Mouse (Mus musculus) small intestine, adult 2 months (tissue): Measurements from ENCODE around the gene Gm20521. TPM values are rescaled to one million over a fixed set of nuclear protein-coding genes. Genes with fewer than 3 reads are reported as not detected.

Experiments used
- H3K27ac ChIP-seq: fragments of 200-500 bp; 2 replicates; pipeline ENCODE4 v1.5.1; 2012; ENCODE audit warnings: low read depth, low read length, control low read depth, inconsistent platforms; ENCODE audit not compliant: insufficient read depth
- H3K27me3 ChIP-seq: fragments of 200-500 bp; 2 replicates; pipeline ENCODE4 v1.6.1; 2012; ENCODE audit warnings: mild to moderate bottlenecking, moderate library complexity, low read length, inconsistent platforms; ENCODE audit not compliant: control insufficient read depth, insufficient read depth
- H3K36me3 ChIP-seq: fragments of 200-500 bp; 2 replicates; pipeline ENCODE4 v1.6.1; 2012; ENCODE audit warnings: mild to moderate bottlenecking, low read length, control low read depth, inconsistent platforms; ENCODE audit not compliant: control insufficient read depth, insufficient read depth
- H3K4me1 ChIP-seq: fragments of 200-500 bp; 2 replicates; pipeline ENCODE4 v1.6.1; 2012; ENCODE audit warnings: low read length, inconsistent platforms, mixed read lengths; ENCODE audit not compliant: control insufficient read depth, insufficient read depth, insufficient read length
- H3K4me3 ChIP-seq: fragments of 200-500 bp; 2 replicates; pipeline ENCODE4 v1.5.1; 2012; ENCODE audit warnings: low read depth, mild to moderate bottlenecking, control low read depth, inconsistent platforms, low read length, moderate library complexity
- CTCF ChIP-seq: fragments of 200-500 bp; IDR thresholded peaks from 2 replicates; pipeline ENCODE4 v1.5.1; 2012; ENCODE audit warnings: low read depth, mild to moderate bottlenecking, control low read depth, inconsistent platforms, low read length, moderate library complexity, mixed read lengths; ENCODE audit not compliant: insufficient replicate concordance, insufficient read length; ENCODE audit errors: extremely low read depth
- POLR2A ChIP-seq: fragments of 200-500 bp; IDR thresholded peaks from 2 replicates; pipeline ENCODE4 v1.6.1; 2012; ENCODE audit warnings: low read depth, mild to moderate bottlenecking, control low read depth, inconsistent platforms, low read length, moderate library complexity
- whole genome bisulfite sequencing: fragments of 180-500 bp; shearing (Covaris S2); methylation state at CpG from one replicate; pipeline ENCODE4 v1.1.7; 2018; 5-methylcytosine and 5-hydroxymethylcytosine counted together
- polyA plus RNA-seq: library from polyadenylated mRNA; depleted of rRNA; stranded (reverse); fragments of >200 nt; gene quantifications from 2 replicates; pipeline ENCODE4 v1.2.3, GENCODE M21; 2012

Gene Gm20521
- polyA plus RNA-seq, 1 experiment = 12.4 TPM

- no peaks in the 10 kb centered on the region for H3K36me3 ChIP-seq
- WGBS = 72% methylated on average over 3 of the region's 3 CpGs
- H3K27ac ChIP-seq = no peak overlapping the region
- H3K27me3 ChIP-seq = no peaks in the 10 kb centered on the region
- H3K4me1 ChIP-seq = peaks cover 10% of the 10 kb centered on the region; the same call in 1 of the 2 replicates
- TF ChIP-seq POLR2A (no peak), CTCF (no peak)
- no peak overlapping the region for H3K4me3 ChIP-seq
Observed at GRCm38 (mm10) chr14:54874165-54874564, 9.1 kb upstream of the Gm20521 start.

DNA sequence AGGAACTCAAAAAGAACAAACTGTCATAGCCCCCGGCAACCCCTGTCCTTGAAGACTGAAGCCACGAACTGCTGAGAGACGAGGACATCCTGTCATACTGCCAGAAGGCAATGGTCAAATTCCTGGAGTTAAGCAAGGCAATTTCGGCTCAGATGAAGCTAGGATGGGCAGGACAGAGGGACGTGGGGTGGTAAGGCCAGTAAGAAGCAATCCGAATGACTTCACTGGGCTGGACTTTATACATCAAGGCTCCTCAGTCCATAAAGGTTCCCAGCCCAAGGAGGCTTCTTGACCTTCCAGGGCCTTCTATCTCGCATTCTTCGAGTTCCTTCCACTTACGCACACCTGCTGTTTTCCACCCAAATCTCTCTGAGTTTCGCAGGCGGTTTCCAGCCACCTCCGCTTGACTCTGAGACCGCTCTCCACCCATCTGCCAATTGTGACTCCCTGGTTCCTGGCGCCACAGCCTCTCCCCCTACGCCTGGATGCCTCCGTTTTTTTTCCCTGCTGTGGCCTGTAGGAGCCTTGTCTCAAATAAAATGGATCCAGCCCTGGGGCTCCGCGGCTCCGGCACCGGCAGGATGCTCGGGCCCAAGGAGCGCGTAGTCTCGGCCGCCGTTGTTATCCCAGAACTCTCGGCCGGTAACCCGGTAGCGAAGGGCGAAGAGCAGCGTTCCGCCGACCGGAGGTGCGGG lies 7.2 kb upstream of the Gm20521 start:
- TF ChIP-seq CTCF = 0 out of 2 replicates have a peak, but pooled peaks have one; percentile 4
- no peak for TF ChIP-seq POLR2A
- Histone ChIP-seq H3K27ac (peak overlapping the region; percentile 38), H3K4me3 (peak overlapping the region; percentile 78), H3K4me1 (peaks cover 10% of the 10 kb centered on the region; the same call in 1 of the 2 replicates), H3K36me3 (no peaks in the 10 kb centered on the region), H3K27me3 (no peaks in the 10 kb centered on the region)
- 3% methylated on average over 36 of the region's 36 CpGs for WGBS

GRCm38 (mm10) chr14:54876539-54877047 lies 6.6 kb upstream of the Gm20521 start:
- peak overlapping the region; percentile 60 for H3K27ac ChIP-seq
- TF ChIP-seq POLR2A (no peak; the same call in 1 of the 2 replicates), CTCF (no peak)
- under 1% methylated on average over 72 of the region's 72 CpGs for WGBS

GRCm38 (mm10) chr14:54877048-54877715 lies 6.1 kb upstream of the Gm20521 start, which contains the start of gene Ppp1r3e:
TSS of gene Ppp1r3e (minus strand) at chr14:54877550.
- under 1% methylated on average over 61 of the region's 61 CpGs for WGBS
- Histone ChIP-seq H3K4me1 (peaks cover 10% of the 10 kb centered on the region; the same call in 1 of the 2 replicates), H3K4me3 (peak within 1 kb of the TSS; percentile 78), H3K27me3 (no peaks in the 10 kb centered on the region), H3K27ac (peak within 1 kb of the TSS; percentile 60), H3K36me3 (no peaks in the 10 kb centered on the region)
- no peak for TF ChIP-seq POLR2A
- TF ChIP-seq CTCF = no peak

More at GRCm38 (mm10) chr14:54876539-54877047, 6.6 kb upstream of the Gm20521 start:
- Histone ChIP-seq H3K4me1 (peaks cover 10% of the 10 kb centered on the region; the same call in 1 of the 2 replicates), H3K27me3 (no peaks in the 10 kb centered on the region), H3K4me3 (peak overlapping the region; percentile 78), H3K36me3 (no peaks in the 10 kb centered on the region)

GRCm38 (mm10) chr14:54884022-54884712 lies 926 bp downstream of the Gm20521 start:
- H3K36me3 ChIP-seq = peaks cover 7% of the 10 kb centered on the region; the same call in 1 of the 2 replicates
- WGBS = 32% methylated on average over 21 of the region's 21 CpGs
- peak overlapping the region; percentile 70 for H3K27ac ChIP-seq
- TF ChIP-seq POLR2A (0 out of 2 replicates have a peak, but pooled peaks have one; percentile 7), CTCF (no peak)
- H3K27me3 ChIP-seq = no peaks in the 10 kb centered on the region
- H3K4me3 ChIP-seq = peak overlapping the region; percentile 83
- peaks cover 11% of the 10 kb centered on the region for H3K4me1 ChIP-seq

- no peak overlapping the region for H3K4me3 ChIP-seq
- 91% methylated on average over 11 of the region's 11 CpGs for WGBS
- no peak for TF ChIP-seq POLR2A
- no peak for TF ChIP-seq CTCF
- no peaks in the 10 kb centered on the region for H3K27me3 ChIP-seq
- H3K27ac ChIP-seq = no peak overlapping the region
- H3K36me3 ChIP-seq = peaks cover 7% of the 10 kb centered on the region; the same call in 1 of the 2 replicates
- H3K4me1 ChIP-seq = peaks cover 11% of the 10 kb centered on the region
Observed at GRCm38 (mm10) chr14:54885309-54885708, 2.1 kb downstream of the Gm20521 start.
